Mouse (Mus musculus) adrenal gland, postnatal 14 days (tissue): Measurements from ENCODE around the gene Dner. TPM values are rescaled to one million over a fixed set of nuclear protein-coding genes. Genes with fewer than 3 reads are reported as not detected.

Source experiments
- DNase-seq: peaks from one replicate; pipeline ENCODE4 v3.0.0; 2021; ENCODE audit warnings: mixed read lengths
- total RNA-seq: library from RNA; stranded (reverse); gene quantifications from 2 replicates; pipeline ENCODE4 v1.2.3, GENCODE M21; 2021

Gene Dner
- total RNA-seq, 1 experiment from 2014 or later, result 2.4 TPM

GRCm38 (mm10) chr1:84443050-84443449 is 253.0 kb downstream of the Dner start:
- DNase-seq, result no peak

GRCm38 (mm10) chr1:84441419-84441818 is 254.6 kb downstream of the Dner start:
- no peak for DNase-seq

GRCm38 (mm10) chr1:84437565-84437964 is 258.5 kb downstream of the Dner start:
- no peak for DNase-seq

- peak; percentile 80 for DNase-seq
These were observed 259.7 kb downstream of the Dner start for GRCm38 (mm10) chr1:84436281-84436680.

GRCm38 (mm10) chr1:84433291-84433980 is 262.6 kb downstream of the Dner start:
- DNase-seq, result no peak

- DNase-seq, result no peak
These were observed 263.7 kb downstream of the Dner start for GRCm38 (mm10) chr1:84432311-84432710.

- no peak for DNase-seq
These were observed 267.7 kb downstream of the Dner start for GRCm38 (mm10) chr1:84428331-84428730.

- DNase-seq, result no peak
These were observed 268.3 kb downstream of the Dner start for GRCm38 (mm10) chr1:84427757-84428156.

- no peak for DNase-seq
These were observed 269.3 kb downstream of the Dner start for GRCm38 (mm10) chr1:84426679-84427078.

- DNase-seq, result no peak
These were observed 273.1 kb downstream of the Dner start for GRCm38 (mm10) chr1:84422881-84423280.

GRCm38 (mm10) chr1:84421845-84422244 is 274.2 kb downstream of the Dner start:
- DNase-seq, result no peak

- no peak for DNase-seq
These were observed 276.6 kb downstream of the Dner start for GRCm38 (mm10) chr1:84419416-84419815.

- DNase-seq, result no peak
These were observed 277.5 kb downstream of the Dner start for GRCm38 (mm10) chr1:84418511-84418910.

GRCm38 (mm10) chr1:84417761-84418238 is 278.2 kb downstream of the Dner start:
- no peak for DNase-seq

- no peak for DNase-seq
These were observed 278.7 kb downstream of the Dner start for GRCm38 (mm10) chr1:84417276-84417675.

GRCm38 (mm10) chr1:84414464-84414863 is 281.6 kb downstream of the Dner start:
- no peak for DNase-seq

- no peak for DNase-seq
These were observed 286.5 kb downstream of the Dner start for GRCm38 (mm10) chr1:84409514-84409913.

- DNase-seq, result no peak
These were observed 287.1 kb downstream of the Dner start for GRCm38 (mm10) chr1:84408873-84409272.

- peak; percentile 48 for DNase-seq
These were observed 289.1 kb downstream of the Dner start for GRCm38 (mm10) chr1:84406891-84407290.

- no peak for DNase-seq
These were observed 290.3 kb downstream of the Dner start for GRCm38 (mm10) chr1:84405551-84406290.

- DNase-seq, result no peak
These were observed 291.1 kb downstream of the Dner start for GRCm38 (mm10) chr1:84404880-84405279.

GRCm38 (mm10) chr1:84402154-84402553 is 293.9 kb downstream of the Dner start:
- DNase-seq, result no peak

- DNase-seq, result no peak
These were observed 296.4 kb downstream of the Dner start for GRCm38 (mm10) chr1:84399671-84400070.

- DNase-seq, result no peak
These were observed 296.9 kb downstream of the Dner start for GRCm38 (mm10) chr1:84399118-84399517.
